Mouse (Mus musculus) olfactory bulb, adult 2 months (tissue): Measurements from ENCODE around the gene Sass6. TPM values are rescaled to one million over a fixed set of nuclear protein-coding genes. Genes with fewer than 3 reads are reported as not detected.
"Not testable (repeated sequence)": the region's sequence is repeated elsewhere in the genome, so short reads cannot be mapped to it uniquely, and the experiment has no call there.

Experiments
- H3K27ac ChIP-seq: fragments of 200-500 bp; 2 replicates; pipeline ENCODE4 v1.5.1; 2012; ENCODE audit warnings: low read depth, low read length; ENCODE audit not compliant: insufficient read depth
- H3K4me1 ChIP-seq: fragments of 200-500 bp; 2 replicates; pipeline ENCODE4 v1.6.1; 2012; ENCODE audit warnings: low read length; ENCODE audit not compliant: control insufficient read depth, insufficient read depth
- H3K4me3 ChIP-seq: fragments of 200-500 bp; 2 replicates; pipeline ENCODE4 v1.5.1; 2012; ENCODE audit warnings: mild to moderate bottlenecking, low read depth, low read length, moderate library complexity; ENCODE audit not compliant: insufficient read depth
- CTCF ChIP-seq: fragments of 200-500 bp; IDR thresholded peaks from 2 replicates; pipeline ENCODE4 v1.5.1; 2012; ENCODE audit warnings: low read depth, mild to moderate bottlenecking, low read length, moderate library complexity; ENCODE audit not compliant: insufficient read depth
- POLR2A ChIP-seq: fragments of 200-500 bp; IDR thresholded peaks from 2 replicates; pipeline ENCODE4 v1.6.1; 2012; ENCODE audit warnings: mild to moderate bottlenecking, low read depth, low read length, moderate library complexity; ENCODE audit not compliant: insufficient read depth
- WGBS: fragments of 180-500 bp; shearing (Covaris S2); methylation state at CpG from one replicate; pipeline ENCODE4 v1.1.7; 2018; 5-methylcytosine and 5-hydroxymethylcytosine counted together
- polyA plus RNA-seq: library from polyadenylated mRNA; stranded (reverse); fragments of >200 nt; gene quantifications from 2 replicates; pipeline ENCODE4 v1.2.4, GENCODE M21; 2012; ENCODE audit warnings: low replicate concordance; ENCODE audit not compliant: missing spikeins, insufficient read depth, insufficient read length

The Sass6 gene
- polyA plus RNA-seq, 1 experiment = not detected

GRCm38 (mm10) chr3:116640024-116640423 lies 45.2 kb downstream of the Sass6 start:
- TF ChIP-seq POLR2A (no peak), CTCF (no peak)
- Histone ChIP-seq H3K27ac (no peak overlapping the region), H3K4me3 (no peak overlapping the region), H3K4me1 (peaks cover 2% of the 10 kb centered on the region; the same call in 1 of the 2 replicates)
- 73% methylated on average over 1 of the region's 1 CpGs for WGBS

- no peak overlapping the region for H3K4me3 ChIP-seq
- no peaks in the 10 kb centered on the region for H3K4me1 ChIP-seq
- no peak for TF ChIP-seq CTCF
- TF ChIP-seq POLR2A = no peak
- WGBS = 88% methylated on average over 6 of the region's 6 CpGs
- no peak overlapping the region for H3K27ac ChIP-seq
Measured at GRCm38 (mm10) chr3:116641811-116642371, 47.1 kb downstream of the Sass6 start.

- Histone ChIP-seq H3K4me1 (no peaks in the 10 kb centered on the region), H3K27ac (no peak overlapping the region), H3K4me3 (no peak overlapping the region)
- 91% methylated on average over 2 of the region's 2 CpGs for WGBS
- TF ChIP-seq CTCF (no peak), POLR2A (no peak)
Measured at GRCm38 (mm10) chr3:116642373-116642772, 47.6 kb downstream of the Sass6 start.

- H3K4me3 ChIP-seq = no peak overlapping the region
- no peaks in the 10 kb centered on the region for H3K4me1 ChIP-seq
- no peak overlapping the region for H3K27ac ChIP-seq
- no peak for TF ChIP-seq POLR2A
- TF ChIP-seq CTCF = no peak
- WGBS = 100% methylated on average over 1 of the region's 1 CpGs
Measured at GRCm38 (mm10) chr3:116646387-116646786, 51.6 kb downstream of the Sass6 start.

- peaks cover 3% of the 10 kb centered on the region; the same call in 1 of the 2 replicates for H3K4me1 ChIP-seq
- WGBS = 94% methylated on average over 7 of the region's 7 CpGs
- TF ChIP-seq CTCF = no peak
- no peak for TF ChIP-seq POLR2A
- H3K4me3 ChIP-seq = no peak overlapping the region
- H3K27ac ChIP-seq = no peak overlapping the region
Measured at GRCm38 (mm10) chr3:116648805-116649204, 54.0 kb downstream of the Sass6 start.

- H3K27ac ChIP-seq = no peak overlapping the region
- WGBS = 95% methylated on average over 9 of the region's 9 CpGs
- H3K4me1 ChIP-seq = peaks cover 3% of the 10 kb centered on the region; the same call in 1 of the 2 replicates
- no peak overlapping the region for H3K4me3 ChIP-seq
- TF ChIP-seq CTCF (no peak), POLR2A (no peak)
Measured at GRCm38 (mm10) chr3:116650698-116651097, 55.9 kb downstream of the Sass6 start.

GRCm38 (mm10) chr3:116652033-116652446 lies 57.3 kb downstream of the Sass6 start:
- no peak for TF ChIP-seq CTCF
- TF ChIP-seq POLR2A = no peak
- no peak overlapping the region for H3K4me3 ChIP-seq
- H3K4me1 ChIP-seq = peaks cover 5% of the 10 kb centered on the region; the same call in 1 of the 2 replicates
- WGBS = 30% methylated on average over 3 of the region's 3 CpGs
- H3K27ac ChIP-seq = no peak overlapping the region

- H3K27ac ChIP-seq = no peak overlapping the region
- WGBS = 55% methylated on average over 5 of the region's 5 CpGs
Measured at GRCm38 (mm10) chr3:116653278-116653945, 58.6 kb downstream of the Sass6 start.

GRCm38 (mm10) chr3:116654051-116654450 lies 59.3 kb downstream of the Sass6 start:
- H3K27ac ChIP-seq, H3K4me1 ChIP-seq, H3K4me3 ChIP-seq: not testable (repeated sequence)
- WGBS = 90% methylated on average over 11 of the region's 11 CpGs

More at GRCm38 (mm10) chr3:116653278-116653945, 58.6 kb downstream of the Sass6 start:
- Histone ChIP-seq H3K4me1 (peaks cover 5% of the 10 kb centered on the region; the same call in 1 of the 2 replicates), H3K4me3 (no peak overlapping the region)
- no peak for TF ChIP-seq POLR2A
- TF ChIP-seq CTCF = no peak
